Mouse (Mus musculus) olfactory bulb, adult 2 months (tissue): ENCODE results near the gene Pik3r5. TPM values are rescaled to one million over a fixed set of nuclear protein-coding genes. Genes with fewer than 3 reads are reported as not detected.
A peak's percentile ranks its signal among the peaks of the same experiment; 100 is the strongest.

Experiments used
- H3K27ac ChIP-seq: fragments of 200-500 bp; 2 replicates; pipeline ENCODE4 v1.5.1; 2012; ENCODE audit warnings: low read depth, low read length; ENCODE audit not compliant: insufficient read depth
- H3K4me1 ChIP-seq: fragments of 200-500 bp; 2 replicates; pipeline ENCODE4 v1.6.1; 2012; ENCODE audit warnings: low read length; ENCODE audit not compliant: control insufficient read depth, insufficient read depth
- H3K4me3 ChIP-seq: fragments of 200-500 bp; 2 replicates; pipeline ENCODE4 v1.5.1; 2012; ENCODE audit warnings: mild to moderate bottlenecking, low read depth, low read length, moderate library complexity; ENCODE audit not compliant: insufficient read depth
- CTCF ChIP-seq: fragments of 200-500 bp; IDR thresholded peaks from 2 replicates; pipeline ENCODE4 v1.5.1; 2012; ENCODE audit warnings: low read depth, mild to moderate bottlenecking, low read length, moderate library complexity; ENCODE audit not compliant: insufficient read depth
- POLR2A ChIP-seq: fragments of 200-500 bp; IDR thresholded peaks from 2 replicates; pipeline ENCODE4 v1.6.1; 2012; ENCODE audit warnings: mild to moderate bottlenecking, low read depth, low read length, moderate library complexity; ENCODE audit not compliant: insufficient read depth
- WGBS: fragments of 180-500 bp; shearing (Covaris S2); methylation state at CpG from one replicate; pipeline ENCODE4 v1.1.7; 2018; 5-methylcytosine and 5-hydroxymethylcytosine counted together
- polyA plus RNA-seq: library from polyadenylated mRNA; stranded (reverse); fragments of >200 nt; gene quantifications from 2 replicates; pipeline ENCODE4 v1.2.4, GENCODE M21; 2012; ENCODE audit warnings: low replicate concordance; ENCODE audit not compliant: missing spikeins, insufficient read depth, insufficient read length

The Pik3r5 gene
- polyA plus RNA-seq = not detected in 2 replicates

- 3% methylated on average over 35 of the region's 35 CpGs for WGBS
- no peak for TF ChIP-seq POLR2A
- no peak for TF ChIP-seq CTCF
- Histone ChIP-seq H3K27ac (no peak within 1 kb of the TSS), H3K4me3 (peak within 1 kb of the TSS; percentile 35), H3K4me1 (peaks cover 3% of the 10 kb centered on the region; the same call in 1 of the 2 replicates)
Observed at GRCm38 (mm10) chr11:68431699-68432360, at the start of gene Pik3r5. Gene Pik3r5 (plus strand): TSS chr11:68432121.

- Histone ChIP-seq H3K27ac (no peak overlapping the region), H3K4me3 (no peak overlapping the region), H3K4me1 (peaks cover 21% of the 10 kb centered on the region)
- WGBS = 57% methylated on average over 10 of the region's 10 CpGs
- TF ChIP-seq CTCF (no peak), POLR2A (no peak)
Observed at GRCm38 (mm10) chr11:68383519-68383918, 48.4 kb upstream of the Pik3r5 start.

- TF ChIP-seq CTCF (no peak), POLR2A (no peak)
- Histone ChIP-seq H3K4me3 (peak overlapping the region; percentile 43), H3K4me1 (peaks cover 21% of the 10 kb centered on the region), H3K27ac (no peak overlapping the region)
- 21% methylated on average over 12 of the region's 12 CpGs for WGBS
Observed at GRCm38 (mm10) chr11:68384131-68384530, 47.8 kb upstream of the Pik3r5 start.

- TF ChIP-seq CTCF (no peak), POLR2A (no peak)
- Histone ChIP-seq H3K4me1 (peaks cover 22% of the 10 kb centered on the region), H3K4me3 (peak overlapping the region; percentile 43), H3K27ac (no peak overlapping the region)
- 2% methylated on average over 27 of the region's 27 CpGs for WGBS
Observed at GRCm38 (mm10) chr11:68384592-68385020, 47.3 kb upstream of the Pik3r5 start.

GRCm38 (mm10) chr11:68385021-68385821 is 46.7 kb upstream of the Pik3r5 start:
- TF ChIP-seq POLR2A (no peak), CTCF (no peak)

GRCm38 (mm10) chr11:68385921-68386588 is 45.9 kb upstream of the Pik3r5 start:
- WGBS = under 1% methylated on average over 68 of the region's 68 CpGs
- Histone ChIP-seq H3K27ac (no peak overlapping the region), H3K4me1 (peaks cover 23% of the 10 kb centered on the region), H3K4me3 (peak overlapping the region; percentile 43)
- TF ChIP-seq POLR2A (no peak), CTCF (no peak)

More at GRCm38 (mm10) chr11:68385021-68385821, 46.7 kb upstream of the Pik3r5 start:
- peaks cover 23% of the 10 kb centered on the region for H3K4me1 ChIP-seq
- H3K4me3 ChIP-seq = peak overlapping the region; percentile 43
- 1% methylated on average over 94 of the region's 94 CpGs for WGBS
- H3K27ac ChIP-seq = no peak overlapping the region

- peaks cover 23% of the 10 kb centered on the region for H3K4me1 ChIP-seq
- TF ChIP-seq CTCF (no peak), POLR2A (no peak)
- no peak overlapping the region for H3K27ac ChIP-seq
- WGBS = 3% methylated on average over 88 of the region's 90 CpGs
- peak overlapping the region; percentile 43 for H3K4me3 ChIP-seq
Observed at GRCm38 (mm10) chr11:68386589-68387440, 45.1 kb upstream of the Pik3r5 start.

- no peak overlapping the region for H3K27ac ChIP-seq
- H3K4me1 ChIP-seq = peaks cover 23% of the 10 kb centered on the region
- WGBS = 80% methylated on average over 4 of the region's 4 CpGs
- no peak for TF ChIP-seq POLR2A
- no peak for TF ChIP-seq CTCF
- H3K4me3 ChIP-seq = peak overlapping the region; percentile 43; the same call in 1 of the 2 replicates
Observed at GRCm38 (mm10) chr11:68387441-68387760, 44.5 kb upstream of the Pik3r5 start.
